Mouse (Mus musculus) liver, postnatal 0 days (tissue): Measurements from ENCODE around the gene Tlk1.

Source experiments
- CTCF ChIP-seq: sonication (generic); IDR thresholded peaks from 2 replicates; pipeline ENCODE4 v1.5.1; 2016; ENCODE audit warnings: antibody characterized with exemption, low read depth
- EP300 ChIP-seq: IDR thresholded peaks from 2 replicates; pipeline ENCODE4 v1.6.1; 2016; ENCODE audit warnings: antibody characterized with exemption, low read depth, mild to moderate bottlenecking

DNA sequence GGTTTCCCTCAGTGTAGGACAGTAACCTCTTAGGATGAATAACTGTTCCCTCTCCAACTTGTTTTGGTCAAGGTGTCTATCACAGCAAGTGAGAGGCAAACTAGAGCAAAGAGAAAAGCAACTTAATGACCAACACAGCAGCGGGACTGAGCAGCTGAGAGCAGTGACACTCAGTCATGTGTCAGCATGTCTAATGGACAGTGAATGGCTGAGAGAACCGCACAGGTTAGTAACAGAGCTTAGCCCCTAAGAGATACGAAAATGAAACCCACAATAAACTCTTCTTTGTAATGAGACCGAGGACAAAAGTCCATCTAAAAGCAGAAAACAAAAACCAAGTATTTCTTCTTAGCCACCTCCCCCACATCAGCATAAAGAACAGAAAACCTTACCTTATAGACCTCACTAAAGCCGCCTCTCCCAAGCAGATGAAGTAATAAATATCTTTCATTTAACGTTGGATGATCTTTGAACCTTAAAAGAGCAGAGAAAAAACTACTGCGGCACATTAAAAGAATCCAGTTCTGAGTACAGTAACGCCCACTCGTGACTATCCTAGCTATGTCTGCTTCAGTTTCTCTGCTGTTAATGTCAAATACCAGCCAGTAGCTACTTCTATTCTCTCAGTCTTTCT, 101.8 kb downstream of the Tlk1 start:
- no peak for TF ChIP-seq CTCF
- no peak for TF ChIP-seq EP300
